In the genomic region with DNA sequence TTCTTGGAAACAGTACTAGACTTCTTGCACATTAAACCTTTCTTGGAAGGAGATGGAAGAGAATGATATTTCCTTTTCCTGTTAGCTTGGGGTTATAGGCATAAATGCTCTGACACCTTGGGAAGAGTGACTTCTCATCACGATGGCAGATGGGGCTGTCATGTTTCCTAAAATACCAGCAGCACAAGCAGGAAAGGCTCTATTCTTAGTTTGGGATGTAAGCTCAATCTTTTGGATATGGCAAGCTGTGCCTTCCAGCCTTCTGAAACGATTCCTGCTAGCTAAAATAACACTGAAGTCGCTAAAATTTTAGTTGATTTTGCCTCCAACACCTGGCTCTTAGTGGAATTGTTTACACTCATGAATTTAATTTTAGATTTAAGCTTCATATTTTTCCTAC, we compare ENCODE assay signal across 17 mouse cellular contexts.
DNase-seq lines count a peak whose midpoint lies in the region; ATAC-seq lines count a peak whose summit lies in the region.
"Had no signal": no experiment of that assay in that cellular context is flagged by ENCODE, and none has a peak within 500 bp of the region (broad histone marks: within the 10 kb centered on the region; RNA-seq: fewer than 3 reads in every experiment).

No protein-coding gene starts in this region.

- 62% methylated on average over 3 of the region's 3 CpGs for WGBS in embryonic facial prominence, embryonic 10.5 days

- no peak for ATAC-seq in CD4-positive, CD25-positive, alpha-beta regulatory T cell, adult 4 months
- ATAC-seq: intestine, embryonic 16.5 days had no signal

- no peaks in the 10 kb centered on the region for H3K27me3 ChIP-seq in embryonic facial prominence, embryonic 10.5 days (replicated peaks; ENCODE audit: low read depth, poor library complexity, severe bottlenecking)
- H3K27me3 ChIP-seq: embryonic facial prominence, embryonic 13.5 days; forebrain, embryonic 12.5 days; hindbrain, embryonic 13.5 days; limb, embryonic 13.5 days; midbrain, embryonic 12.5 days had no signal

- H3K4me1 ChIP-seq in embryonic facial prominence, embryonic 10.5 days = no peaks in the 10 kb centered on the region
- H3K4me1 ChIP-seq: embryonic facial prominence, embryonic 13.5 days; limb, embryonic 13.5 days had no signal

- H3K27ac ChIP-seq in embryonic facial prominence, embryonic 10.5 days (replicated peaks) = no peak overlapping the region
- H3K27ac ChIP-seq: embryonic facial prominence, embryonic 13.5 days; forebrain, embryonic 12.5 days; hindbrain, embryonic 13.5 days; limb, embryonic 13.5 days; midbrain, embryonic 12.5 days had no signal

- H3K4me3 ChIP-seq in embryonic facial prominence, embryonic 10.5 days = no peak overlapping the region
- H3K4me3 ChIP-seq: embryonic facial prominence, embryonic 13.5 days; forebrain, embryonic 12.5 days; hindbrain, embryonic 13.5 days; limb, embryonic 13.5 days; midbrain, embryonic 12.5 days had no signal

- no peaks in the 10 kb centered on the region for H3K36me3 ChIP-seq in embryonic facial prominence, embryonic 10.5 days (replicated peaks)
- H3K36me3 ChIP-seq: embryonic facial prominence, embryonic 13.5 days; forebrain, embryonic 12.5 days; hindbrain, embryonic 13.5 days; limb, embryonic 13.5 days; midbrain, embryonic 12.5 days had no signal

- DNase-seq in heart, adult 11 months = peak; percentile 89
- DNase-seq in heart, postnatal 4 days = no peak
- DNase-seq in right cerebral cortex, adult 18-20 months = peak; percentile 34
- no peak for DNase-seq in right cerebral cortex, postnatal 14 days
- DNase-seq in left cerebral cortex, adult 9 months (ENCODE audit: low spot score in 2 of 2) = peak; percentile 23 to 26
- DNase-seq in embryonic facial prominence, embryonic 10.5 days (ENCODE audit: low spot score) = no peak
- DNase-seq in adrenal gland, postnatal 10 days = no peak
- DNase-seq: adrenal gland, adult 2 months; cerebellum, postnatal 36 days; kidney, postnatal 14 days had no signal

- H3K9me3 ChIP-seq in embryonic facial prominence, embryonic 10.5 days = no peaks in the 10 kb centered on the region
- H3K9me3 ChIP-seq: embryonic facial prominence, embryonic 13.5 days; forebrain, embryonic 12.5 days; hindbrain, embryonic 13.5 days; limb, embryonic 13.5 days; midbrain, embryonic 12.5 days had no signal

Comparison
In these comparisons a context has a peak if more than half of its experiments do, and no peak if none do; other contexts are left out.
1. DNase-seq: peak in heart, adult 11 months (single experiment), right cerebral cortex, adult 18-20 months (single experiment) and left cerebral cortex, adult 9 months (2 of 2); none in heart, postnatal 4 days (single experiment), right cerebral cortex, postnatal 14 days (single experiment), embryonic facial prominence, embryonic 10.5 days (single experiment) and adrenal gland, postnatal 10 days (single experiment).